Mouse (Mus musculus) ES-E14 (cell line): Measurements from ENCODE around the gene Olfr1513. TPM values are rescaled to one million over a fixed set of nuclear protein-coding genes. Genes with fewer than 3 reads are reported as not detected.
"Not testable (repeated sequence)": the region's sequence is repeated elsewhere in the genome, so short reads cannot be mapped to it uniquely, and the experiment has no call there.

ENCODE experiments used
- DNase-seq: peaks from one replicate; pipeline ENCODE4 v3.0.0-alpha.2; 2013; ENCODE audit warnings: low read depth, low spot score
- H3K27ac ChIP-seq: 2 replicates; pipeline ENCODE4 v1.5.1; 2012; ENCODE audit warnings: low read depth, mild to moderate bottlenecking, low read length, moderate library complexity, mixed read lengths; ENCODE audit not compliant: poor library complexity, insufficient read depth, severe bottlenecking
- H3K36me3 ChIP-seq: 2 replicates; pipeline ENCODE4 v1.6.1; 2012; ENCODE audit warnings: mild to moderate bottlenecking, low read length, moderate library complexity, mixed read lengths; ENCODE audit not compliant: control insufficient read depth, poor library complexity, insufficient read depth, severe bottlenecking
- H3K4me1 ChIP-seq, 2 experiments: fragments of 150-350 bp in 1 of 2; sonication (generic) in 1 of 2; 2 replicates each; pipeline ENCODE4 v1.6.1; 2012; ENCODE audit warnings: low read length in 2 of 2, mild to moderate bottlenecking in 1 of 2, mixed read lengths in 1 of 2; ENCODE audit not compliant: control insufficient read depth in 2 of 2, insufficient read depth in 2 of 2, poor library complexity in 1 of 2
- H3K4me3 ChIP-seq, 2 experiments: fragments of 150-350 bp in 1 of 2; sonication (generic) in 1 of 2; 2 replicates each; pipeline ENCODE4 v1.5.1; 2012; ENCODE audit warnings: low read length in 2 of 2, low read depth in 1 of 2, mild to moderate bottlenecking in 1 of 2, mixed read lengths in 1 of 2; ENCODE audit not compliant: insufficient read depth in 1 of 2, poor library complexity in 1 of 2, severe bottlenecking in 1 of 2
- H3K9ac ChIP-seq: 2 replicates; pipeline ENCODE4 v1.6.1; 2012; ENCODE audit warnings: low read depth, mild to moderate bottlenecking, low read length, mixed read lengths; ENCODE audit not compliant: poor library complexity, insufficient read depth, severe bottlenecking
- H3K9me3 ChIP-seq: fragments of 150-350 bp; sonication (generic); 2 replicates; pipeline ENCODE4 v1.6.1; 2012; ENCODE audit warnings: low read depth, mild to moderate bottlenecking, low read length; ENCODE audit not compliant: control insufficient read depth, insufficient read depth
- CHD2 ChIP-seq: IDR thresholded peaks from 2 replicates; pipeline ENCODE4 v1.6.1; 2014; ENCODE audit warnings: mild to moderate bottlenecking, low read depth, low read length, inconsistent platforms
- HCFC1 ChIP-seq: IDR thresholded peaks from 2 replicates; pipeline ENCODE4 v1.6.1; 2012; ENCODE audit warnings: low read length, inconsistent platforms, borderline replicate concordance; ENCODE audit not compliant: insufficient read depth
- MAFK ChIP-seq: IDR thresholded peaks from 2 replicates; pipeline ENCODE4 v1.6.1; 2014; ENCODE audit warnings: mild to moderate bottlenecking, low read depth, low read length, inconsistent platforms; ENCODE audit not compliant: insufficient read depth
- ZC3H11A ChIP-seq: IDR thresholded peaks from 2 replicates; pipeline ENCODE4 v1.6.1; 2012; ENCODE audit warnings: low read depth, mild to moderate bottlenecking, inconsistent platforms, low read length, borderline replicate concordance
- ZNF384 ChIP-seq: IDR thresholded peaks from 2 replicates; pipeline ENCODE4 v1.6.1; 2012; ENCODE audit warnings: low read depth, low read length, inconsistent platforms
- in situ Hi-C, 2 experiments: fragments of 600-800 bp; cut with MboI; formaldehyde crosslinking; loops; one replicate each; pipeline ENCODE4 v1.15.1; 2025; ENCODE audit warnings: low sequenced_read_pairs in 2 of 2, inconsistent platforms in 1 of 2; ENCODE audit not compliant: unreplicated experiment in 2 of 2
- total RNA-seq: library from RNA; depleted of rRNA; stranded (reverse); fragments of 300-350 nt; gene quantifications from 2 replicates; pipeline ENCODE4 v1.2.3, GENCODE M21; 2012; rRNA removed

The Olfr1513 gene
- not detected in 2 replicates for total RNA-seq

DNA sequence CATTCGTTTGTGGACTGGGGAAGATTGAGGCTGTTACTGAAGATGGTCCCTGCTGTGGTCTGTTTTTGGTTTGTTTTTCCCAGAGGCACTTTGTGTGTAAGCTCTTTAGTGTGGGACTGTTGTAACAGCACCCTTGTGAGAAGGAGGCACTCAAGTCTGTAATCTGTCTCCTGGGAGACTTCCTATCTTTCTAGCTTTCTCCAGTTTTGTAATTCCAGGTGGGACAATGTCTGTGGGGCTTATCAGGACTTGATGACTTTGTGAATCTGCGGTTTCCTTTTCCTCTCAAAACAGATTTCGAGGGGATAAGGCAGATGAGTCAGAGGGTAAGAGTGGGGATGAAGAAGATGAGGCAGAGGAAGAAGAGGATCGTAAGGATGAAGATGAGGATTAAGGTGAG lies at the start of gene Olfr1513:
Gene Olfr1513 (minus strand): TSS at position 101 of the 400 bp plus-strand sequence.
- no peaks in the 10 kb centered on the region for H3K4me1 ChIP-seq
- TF ChIP-seq MAFK (no peak), CHD2 (no peak), ZC3H11A (no peak), HCFC1 (no peak), ZNF384 (no peak)
- no peaks in the 10 kb centered on the region for H3K36me3 ChIP-seq
- in situ Hi-C loops: no loop called here
- H3K27ac ChIP-seq: no peak within 1 kb of the TSS
- H3K4me3 ChIP-seq: no peak within 1 kb of the TSS
- no peak within 1 kb of the TSS for H3K9ac ChIP-seq
- no peaks in the 10 kb centered on the region for H3K9me3 ChIP-seq
- no peak for DNase-seq

DNA sequence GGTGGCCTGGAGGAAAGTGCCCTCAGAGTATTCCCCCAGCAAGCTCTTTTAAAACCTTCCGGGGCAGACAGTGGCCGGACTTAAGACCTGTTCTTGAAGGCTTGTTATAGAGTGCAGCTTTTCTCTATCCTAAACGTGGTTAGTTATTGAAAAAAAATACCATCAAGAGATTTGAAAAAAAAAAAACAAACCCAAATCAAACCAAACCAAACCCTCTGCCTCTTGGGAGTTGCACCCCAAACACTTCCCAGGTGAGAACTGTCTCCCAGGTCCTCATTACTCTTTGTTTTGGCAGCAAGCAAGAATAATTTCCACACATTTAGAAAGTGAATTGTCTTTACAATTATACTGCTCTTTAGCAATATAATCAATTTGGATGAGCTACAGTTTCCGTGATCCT lies 41.1 kb upstream of the Olfr1513 start, which contains the start of gene Olfr1511:
Gene Olfr1511 (minus strand): TSS at position 101 of the 400 bp plus-strand sequence.
- H3K27ac ChIP-seq: no peak within 1 kb of the TSS
- H3K36me3 ChIP-seq: no peaks in the 10 kb centered on the region
- TF ChIP-seq MAFK (no peak), CHD2 (no peak), ZC3H11A (no peak), ZNF384 (no peak), HCFC1 (no peak)
- H3K9ac ChIP-seq: no peak within 1 kb of the TSS
- no peaks in the 10 kb centered on the region for H3K4me1 ChIP-seq
- H3K4me3 ChIP-seq: no peak within 1 kb of the TSS
- no peaks in the 10 kb centered on the region for H3K9me3 ChIP-seq
- in situ Hi-C loops: no loop called here
- DNase-seq: no peak

DNA sequence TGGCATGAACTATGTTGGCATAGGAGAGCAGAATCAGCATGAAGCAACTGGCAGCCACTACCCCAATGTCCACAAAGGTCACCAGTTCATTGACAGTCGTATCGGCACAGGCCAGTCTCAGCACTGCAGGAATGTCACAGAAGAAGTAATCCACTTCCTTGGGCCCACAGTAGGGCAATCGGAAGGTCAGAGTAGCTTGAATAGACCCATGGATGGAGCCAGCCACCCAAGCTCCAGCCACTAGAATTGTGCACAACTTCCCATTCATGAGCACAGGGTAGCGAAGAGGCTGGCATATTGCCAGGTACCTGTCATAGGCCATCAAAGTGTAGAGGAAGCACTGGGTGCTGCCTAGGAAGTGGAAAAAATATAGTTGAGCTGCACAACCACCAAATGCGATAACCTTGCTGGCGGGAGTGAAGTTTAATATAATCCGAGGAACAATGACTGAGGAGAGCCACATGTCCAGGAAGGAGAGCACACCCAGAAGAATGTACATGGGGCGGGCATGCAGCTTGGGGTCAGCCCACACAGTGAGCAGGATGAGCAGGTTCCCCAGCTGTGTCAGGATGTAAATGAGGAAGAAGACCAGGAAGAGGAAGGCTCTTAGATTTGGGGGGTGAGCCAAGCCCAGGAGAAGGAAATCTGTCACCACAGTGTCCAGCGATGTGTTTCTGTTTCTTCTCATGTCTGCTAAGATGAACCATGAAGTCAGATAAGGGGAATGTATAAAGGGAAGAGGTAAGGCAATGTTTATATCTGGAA lies 34.1 kb upstream of the Olfr1513 start:
- in situ Hi-C loops, DNase-seq, H3K4me1 ChIP-seq, H3K4me3 ChIP-seq, H3K9ac ChIP-seq, H3K36me3 ChIP-seq, H3K27ac ChIP-seq, H3K9me3 ChIP-seq: not testable (repeated sequence)

DNA sequence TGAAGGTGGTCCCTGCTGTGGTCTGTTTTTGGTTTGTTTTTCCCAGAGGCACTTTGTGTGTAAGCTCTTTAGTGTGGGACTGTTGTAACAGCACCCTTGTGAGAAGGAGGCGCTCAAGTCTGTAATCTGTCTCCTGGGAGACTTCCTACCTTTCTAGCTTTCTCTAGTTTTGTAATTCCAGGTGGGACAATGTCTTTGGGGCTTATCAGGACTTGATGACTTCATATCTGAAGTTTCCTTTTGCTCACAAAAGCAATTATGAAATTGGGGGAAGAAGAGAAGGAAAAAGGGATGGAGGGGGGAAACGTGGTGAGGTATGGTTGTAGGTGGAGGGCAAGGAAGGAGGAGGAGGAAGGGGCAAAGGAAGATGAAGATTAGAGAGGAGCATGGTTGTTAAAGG lies 22.9 kb upstream of the Olfr1513 start, which contains the start of gene Olfr1512:
Gene Olfr1512 (minus strand): TSS at position 101 of the 400 bp plus-strand sequence.
- Histone ChIP-seq H3K9ac (no peak within 1 kb of the TSS), H3K9me3 (no peaks in the 10 kb centered on the region), H3K4me1 (no peaks in the 10 kb centered on the region), H3K4me3 (no peak within 1 kb of the TSS), H3K27ac (no peak within 1 kb of the TSS), H3K36me3 (no peaks in the 10 kb centered on the region)
- TF ChIP-seq HCFC1 (no peak), CHD2 (no peak), ZNF384 (no peak), MAFK (no peak), ZC3H11A (no peak)
- in situ Hi-C loops: no loop called here
- no peak for DNase-seq

GRCm38 (mm10) chr14:52368741-52369140 lies 12.5 kb upstream of the Olfr1513 start:
- TF ChIP-seq ZC3H11A (no peak), ZNF384 (no peak), MAFK (no peak), CHD2 (no peak)
- Histone ChIP-seq H3K36me3 (no peaks in the 10 kb centered on the region), H3K4me1 (no peaks in the 10 kb centered on the region), H3K27ac (no peak overlapping the region), H3K9me3 (no peaks in the 10 kb centered on the region), H3K4me3 (no peak overlapping the region), H3K9ac (no peak overlapping the region)
- no peak for DNase-seq
- in situ Hi-C loops: no loop called here
